Mouse (Mus musculus) megakaryocyte-erythroid progenitor cell, adult 5-6 weeks (primary cell): ENCODE results near the gene Fxyd3. TPM values are rescaled to one million over a fixed set of nuclear protein-coding genes. Genes with fewer than 3 reads are reported as not detected.

Experiments
- ATAC-seq: replicated peaks from 2 replicates; pipeline ENCODE4 v1.8.0; 2016; ENCODE audit warnings: mild to moderate bottlenecking, inconsistent platforms; ENCODE audit not compliant: severe bottlenecking, poor library complexity, low FRiP score, low TSS enrichment
- total RNA-seq, 2 experiments: library from RNA; stranded (forward) in 1 of 2; stranded (reverse) in 1 of 2; fragments of 200-1000, 215-1000 nt in 1 of 2; fragments of >200 nt in 1 of 2; fragmentation: Nextera tagmentation in 1 of 2; gene quantifications; 2 replicates each; pipeline ENCODE4 v1.2.3; 2014 to 2017

The Fxyd3 gene
- total RNA-seq, 2 experiments from 2014 or later: not detected

GRCm38 (mm10) chr7:31077470-31077869, 966 bp upstream of the Fxyd3 start:
- ATAC-seq: no peak

- ATAC-seq: no peak
Observed at GRCm38 (mm10) chr7:31074713-31075069, 1.8 kb downstream of the Fxyd3 start.

DNA sequence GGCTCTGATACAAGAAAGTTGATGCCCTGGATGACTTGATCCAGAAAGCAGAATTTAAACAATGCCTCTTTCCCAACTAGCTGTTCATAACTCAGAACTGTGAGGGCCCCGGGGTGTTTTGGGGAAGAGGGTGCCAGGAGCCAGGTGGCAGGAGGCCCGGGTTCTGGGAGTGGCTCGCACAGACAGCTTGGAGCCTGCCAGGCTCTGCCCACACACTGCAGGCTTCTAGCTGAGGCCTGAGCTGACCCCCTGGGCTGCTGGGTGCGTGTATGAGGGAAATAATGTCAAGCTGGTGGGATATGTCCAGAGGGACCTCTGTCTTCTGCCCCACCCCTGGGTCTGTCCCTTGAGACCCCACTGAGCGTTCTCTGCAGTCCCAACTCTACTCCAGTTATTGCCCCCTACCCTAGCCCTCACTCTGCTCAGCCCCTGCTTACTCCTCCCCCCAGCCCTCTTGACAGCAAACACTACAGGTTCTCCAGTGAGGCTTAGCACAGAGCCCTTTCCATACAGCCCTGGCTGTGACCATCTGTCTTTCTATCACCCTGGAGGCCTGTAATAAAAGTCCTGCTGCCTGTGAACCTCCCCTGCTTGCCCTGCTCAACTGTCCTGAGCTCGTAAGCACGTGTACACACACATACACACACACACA, 2.3 kb downstream of the Fxyd3 start:
- ATAC-seq: no peak

GRCm38 (mm10) chr7:31073546-31073945, 3.0 kb downstream of the Fxyd3 start:
- ATAC-seq: no peak

DNA sequence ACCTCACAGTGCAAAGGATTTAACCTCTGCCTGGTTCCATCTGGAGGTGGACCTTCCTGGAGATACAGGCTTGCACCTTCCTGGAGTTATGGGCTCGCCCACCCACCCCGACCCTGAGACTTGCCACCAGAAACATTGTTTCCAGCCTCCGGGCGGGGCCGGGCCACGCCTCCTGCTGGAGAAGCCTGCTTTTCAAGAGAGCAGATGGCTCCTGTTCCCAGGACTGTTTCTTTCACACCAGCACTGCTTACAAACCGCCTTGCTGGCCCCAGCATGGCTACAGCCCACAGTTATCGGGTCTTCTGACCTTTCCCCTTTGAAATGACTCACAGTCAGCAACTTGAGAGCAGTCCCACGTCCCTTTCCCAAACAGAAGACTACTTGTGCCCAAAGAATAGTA, 4.2 kb downstream of the Fxyd3 start:
- ATAC-seq: no peak

- ATAC-seq: no peak
Observed at GRCm38 (mm10) chr7:31070324-31070723, 6.2 kb downstream of the Fxyd3 start.

DNA sequence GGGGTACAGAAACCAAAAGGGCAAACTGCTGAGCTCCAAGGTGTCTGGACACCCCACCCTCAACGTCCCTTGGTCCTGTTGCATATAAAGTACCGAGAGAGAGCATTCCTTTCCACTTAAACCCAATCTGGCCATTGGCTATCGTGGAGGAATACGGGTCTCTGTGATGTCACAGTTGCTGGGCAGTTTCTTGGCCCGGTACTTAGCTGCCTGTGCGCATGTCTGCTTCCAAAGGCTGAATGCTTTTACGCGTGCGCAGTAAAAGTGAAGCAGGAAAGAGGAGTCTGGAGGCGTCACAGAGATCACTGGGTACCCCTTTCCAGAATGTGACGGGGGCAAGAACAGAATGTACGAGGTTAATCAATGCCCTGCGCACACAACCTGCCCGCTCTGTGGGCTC, 7.0 kb downstream of the Fxyd3 start:
- no peak for ATAC-seq

DNA sequence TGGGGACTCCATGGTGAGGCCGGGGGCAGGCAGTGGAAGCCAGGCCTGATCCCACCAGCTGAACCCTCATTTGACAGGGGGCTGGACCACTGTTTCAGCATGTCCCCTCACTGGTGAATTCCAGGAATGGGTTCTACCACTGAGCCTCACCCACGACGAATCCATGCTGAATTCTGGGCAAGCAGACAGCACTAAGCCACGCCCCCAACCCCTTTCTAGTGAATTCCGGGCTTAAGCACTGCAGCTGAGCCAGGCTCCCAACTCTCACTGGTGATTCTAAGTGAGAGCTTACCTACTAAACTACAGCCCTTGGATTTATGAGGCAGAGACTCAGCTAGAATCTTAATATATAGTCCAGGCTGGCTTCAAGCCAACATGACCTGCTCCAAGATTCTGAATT, 8.7 kb downstream of the Fxyd3 start:
- ATAC-seq: no peak

GRCm38 (mm10) chr7:31063074-31063560, 13.4 kb downstream of the Fxyd3 start:
- no peak for ATAC-seq

- ATAC-seq: no peak
Observed at GRCm38 (mm10) chr7:31060621-31061010, 15.9 kb downstream of the Fxyd3 start.

GRCm38 (mm10) chr7:31059919-31060620, 16.4 kb downstream of the Fxyd3 start:
- no peak for ATAC-seq

DNA sequence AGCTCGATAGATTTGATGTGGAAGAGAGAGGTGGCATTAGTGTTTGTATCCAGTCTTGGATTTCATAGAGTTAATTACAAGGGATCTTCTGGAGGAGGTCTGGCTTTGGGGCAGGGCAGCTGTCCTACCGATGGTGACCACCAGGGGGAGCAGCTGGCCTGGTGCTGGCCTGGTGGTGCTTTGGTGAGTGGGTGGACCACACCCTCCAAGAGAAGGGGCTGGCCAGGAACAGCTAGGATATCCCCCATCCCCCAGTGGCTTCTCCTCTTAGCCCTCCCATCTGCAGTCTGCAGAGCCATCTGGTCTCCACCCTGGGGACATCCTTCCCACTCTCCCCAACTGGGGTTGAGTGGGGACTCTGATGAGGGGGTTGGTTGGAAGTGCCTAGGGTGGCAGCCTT, 17.4 kb downstream of the Fxyd3 start, which contains the start of gene Lgi4:
Lgi4 (plus strand) TSS at position 235 of the 400 bp plus-strand sequence.
- ATAC-seq: peak; percentile 79

- no peak for ATAC-seq
Observed at GRCm38 (mm10) chr7:31058211-31058610, 18.3 kb downstream of the Fxyd3 start.

DNA sequence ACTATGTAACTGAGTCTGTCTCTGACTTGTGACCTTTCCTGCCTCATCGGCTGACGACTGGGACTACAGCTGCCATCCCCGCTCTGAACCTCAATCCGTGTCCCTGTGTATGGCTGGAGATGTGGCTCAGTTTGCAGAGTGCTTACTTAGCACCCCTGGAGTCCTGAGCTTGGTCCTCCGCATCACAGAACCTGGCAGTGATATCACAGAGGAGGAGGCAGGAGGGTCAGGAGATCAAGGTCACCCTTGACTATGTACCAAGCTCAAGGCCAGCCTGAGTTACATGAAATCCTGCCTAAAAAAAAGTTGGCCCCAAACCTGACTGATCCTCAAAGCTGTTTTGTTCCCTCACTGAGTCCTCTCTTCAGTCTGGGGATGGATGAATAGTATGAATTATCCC, 18.8 kb downstream of the Fxyd3 start:
- ATAC-seq: no peak

DNA sequence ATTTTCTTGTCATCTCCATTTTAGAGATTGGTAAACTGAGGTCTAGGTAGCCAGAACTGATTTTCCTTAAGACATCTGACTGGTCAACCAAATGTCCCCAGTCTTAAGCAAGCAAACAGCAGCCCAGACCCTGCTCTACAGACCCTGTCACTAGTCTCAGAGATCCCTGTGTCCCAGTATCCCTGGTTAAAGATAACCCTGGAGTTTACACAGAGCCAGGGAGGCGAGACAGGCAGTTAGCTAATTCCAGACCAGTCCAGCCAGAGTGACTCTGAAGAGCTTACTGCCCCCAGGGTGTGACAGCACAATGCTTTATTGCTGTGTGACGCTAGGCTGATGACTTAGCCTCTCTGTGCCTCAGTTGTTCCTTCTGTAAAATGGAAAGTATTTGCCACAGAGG, 19.4 kb downstream of the Fxyd3 start, which contains the start of gene Fxyd1:
Fxyd1 (minus strand) TSS at position 129 of the 400 bp plus-strand sequence.
- ATAC-seq: no peak

- ATAC-seq: no peak
Observed at GRCm38 (mm10) chr7:31056448-31056847, 20.1 kb downstream of the Fxyd3 start.

GRCm38 (mm10) chr7:31055883-31056282, 20.6 kb downstream of the Fxyd3 start:
- no peak for ATAC-seq

DNA sequence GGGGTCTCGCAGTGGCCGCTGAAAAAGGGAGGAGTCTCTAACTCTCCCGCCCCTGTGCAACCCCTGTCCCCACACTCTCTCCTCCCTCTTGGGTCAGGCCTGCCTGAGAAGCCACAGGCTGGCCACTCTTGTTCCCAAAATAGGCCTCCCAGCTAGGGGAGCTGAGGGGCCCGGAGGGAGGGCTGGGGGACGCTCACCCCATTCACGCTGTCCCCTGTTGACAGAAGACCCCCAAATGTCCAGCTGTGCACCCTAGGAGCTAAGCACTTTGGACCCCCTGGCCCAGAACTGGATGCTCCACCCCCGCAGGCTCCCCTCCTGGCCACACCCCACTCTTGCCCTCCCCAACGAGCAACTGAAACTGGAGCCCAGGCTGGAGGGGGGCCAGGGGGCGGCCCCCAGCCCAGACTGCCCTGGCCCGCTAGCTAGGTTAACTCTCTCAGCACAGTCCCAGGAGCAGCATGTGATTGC, 21.1 kb downstream of the Fxyd3 start:
- no peak for ATAC-seq

DNA sequence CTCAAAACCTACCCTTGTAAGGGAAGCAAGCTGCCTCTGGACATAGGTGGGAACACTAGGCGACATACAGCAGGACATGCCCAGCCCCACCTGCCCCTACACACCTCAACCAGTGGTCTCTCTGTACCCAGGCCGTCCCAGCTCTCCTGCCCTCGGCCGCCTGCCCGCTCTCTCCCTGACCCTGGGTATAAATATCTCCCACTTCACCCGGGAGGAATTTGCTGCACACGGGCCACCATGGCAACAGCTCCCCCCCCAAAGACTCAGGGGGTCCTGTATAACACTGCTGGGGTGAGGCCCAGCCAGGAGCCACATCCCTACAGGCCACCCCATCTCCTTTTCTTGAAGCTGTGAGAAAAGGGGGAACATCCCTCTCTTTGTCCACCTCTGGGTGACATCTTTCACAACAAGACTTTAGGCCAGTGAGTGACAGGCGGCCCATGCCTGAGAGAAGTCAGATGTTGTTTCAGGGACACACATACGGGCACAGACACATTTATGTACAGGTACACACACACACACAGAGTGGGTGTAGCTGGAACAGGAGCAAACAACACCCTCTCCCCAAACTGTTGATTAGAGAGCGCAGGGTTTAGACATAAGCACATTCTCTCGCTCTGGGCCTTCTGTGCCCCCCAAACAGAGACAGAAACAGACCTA, 21.7 kb downstream of the Fxyd3 start:
- ATAC-seq: no peak

- no peak for ATAC-seq
Observed at GRCm38 (mm10) chr7:31053882-31054447, 22.5 kb downstream of the Fxyd3 start.
